Mouse (Mus musculus) adrenal gland (tissue): Measurements from ENCODE around the gene Pi4k2b.
"Not testable (repeated sequence)": the region's sequence is repeated elsewhere in the genome, so short reads cannot be mapped to it uniquely, and the experiment has no call there.

Source experiments
- intact Hi-C: fragments of 180-260 bp; cut with DNase I; formaldehyde crosslinking; loops from one replicate; pipeline ENCODE4 v1.15.1; 2025

Gene Pi4k2b

DNA sequence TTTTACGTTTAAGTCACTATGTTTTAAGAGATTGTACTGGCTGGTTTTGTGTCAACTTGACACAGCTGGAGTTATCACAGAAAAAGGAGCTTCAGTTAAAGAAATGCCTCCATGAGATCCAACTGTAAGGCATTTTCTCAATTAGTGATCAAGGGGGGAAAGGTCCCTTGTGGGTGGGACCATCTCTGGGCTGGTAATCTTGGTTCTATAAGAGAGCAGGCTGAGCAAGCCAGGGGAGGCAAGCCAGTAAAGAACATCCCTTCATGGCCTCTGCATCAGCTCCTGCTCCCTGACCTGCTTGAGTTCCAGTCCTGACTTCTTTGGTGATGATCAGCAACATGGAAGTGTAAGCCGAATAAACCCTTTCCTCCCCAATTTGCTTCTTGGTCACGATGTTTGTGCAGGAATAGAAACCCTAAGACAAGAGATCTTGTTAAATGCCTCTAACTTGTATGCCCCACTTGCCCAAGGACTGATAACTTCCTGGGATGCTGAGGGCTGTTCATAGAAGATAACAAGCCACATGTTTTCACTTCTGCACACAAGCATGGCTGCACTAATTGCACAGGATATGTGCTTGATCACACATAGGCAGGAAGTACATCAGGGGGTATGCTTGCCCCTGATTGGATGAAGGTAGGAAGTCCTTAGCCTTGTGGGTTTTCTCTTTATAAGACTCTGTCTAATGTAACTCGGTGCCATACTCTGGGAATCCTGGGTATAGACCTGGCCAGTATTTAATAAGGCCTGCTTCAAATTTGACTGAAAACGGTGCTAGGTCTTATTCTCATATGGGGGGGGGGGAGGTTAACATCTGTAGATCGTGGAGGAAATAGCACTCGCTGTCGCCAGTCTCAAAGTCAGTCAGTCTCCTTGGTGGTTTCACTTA, 35.3 kb downstream of the Pi4k2b start:
- intact Hi-C loops = not testable (repeated sequence)

DNA sequence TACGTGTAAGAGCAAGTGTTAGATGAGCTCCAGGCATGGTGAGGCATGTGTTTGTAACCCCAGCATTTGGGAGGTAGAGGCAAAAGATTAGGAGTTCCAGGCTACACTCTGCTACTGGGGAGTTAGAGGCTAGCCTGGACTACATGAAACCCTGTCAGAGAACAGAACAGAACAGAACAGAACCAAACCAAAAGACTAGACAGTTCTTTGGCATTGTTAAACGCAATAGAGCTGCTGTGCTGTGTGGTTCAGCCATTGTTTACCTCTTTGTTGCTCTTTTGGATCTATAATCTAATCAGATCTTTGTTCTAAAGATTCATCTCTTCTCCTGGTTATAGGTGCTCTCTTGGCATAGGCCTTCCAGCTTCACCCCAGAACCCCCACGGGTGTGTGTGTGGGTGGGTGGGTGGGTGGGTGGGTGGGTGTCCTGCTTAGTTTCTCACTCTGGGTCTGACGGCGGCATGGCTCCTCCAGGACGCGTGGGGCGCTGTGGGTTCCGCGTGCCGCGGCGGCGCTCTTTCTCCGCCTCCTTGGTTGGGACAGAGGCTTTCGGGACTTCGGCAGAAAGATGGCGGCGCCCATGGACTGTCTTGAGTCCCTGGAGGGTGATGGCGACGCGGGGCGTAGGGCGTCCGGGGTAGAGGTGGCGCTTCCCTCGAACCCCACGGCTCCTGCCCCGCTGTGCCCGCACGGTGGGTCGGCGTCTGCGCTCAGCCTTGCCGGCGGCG, 41.3 kb downstream of the Pi4k2b start:
- intact Hi-C loops = no loop called here

GRCm38 (mm10) chr5:52783251-52783620, 41.9 kb downstream of the Pi4k2b start:
- intact Hi-C loops = no loop called here

- intact Hi-C loops = no loop called here
These were observed 42.6 kb downstream of the Pi4k2b start for GRCm38 (mm10) chr5:52783957-52784356.

GRCm38 (mm10) chr5:52786556-52787322, 45.4 kb downstream of the Pi4k2b start:
- intact Hi-C loops = no loop called here

- intact Hi-C loops = no loop called here
These were observed 51.9 kb downstream of the Pi4k2b start for GRCm38 (mm10) chr5:52793230-52793629.

DNA sequence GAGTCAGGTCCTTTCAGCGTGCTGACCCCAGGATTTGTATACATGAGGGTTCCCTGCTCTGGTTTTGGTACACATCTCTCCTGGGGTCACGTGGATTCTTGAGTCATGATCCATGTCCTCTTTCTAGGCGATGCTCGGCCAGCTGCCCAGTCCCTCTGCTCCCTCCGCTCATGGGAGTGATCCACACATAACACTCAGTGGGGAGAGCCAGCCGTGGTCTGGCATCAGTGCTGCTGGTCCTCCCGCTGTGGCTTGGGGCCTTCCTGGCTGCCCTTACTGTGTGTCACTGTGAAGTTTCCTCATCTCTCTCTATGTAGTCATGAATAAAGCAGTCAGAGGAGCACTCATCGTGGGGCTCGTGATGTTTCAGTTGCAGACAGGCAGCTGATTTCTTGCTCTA, 52.7 kb downstream of the Pi4k2b start:
- intact Hi-C loops = no loop called here

DNA sequence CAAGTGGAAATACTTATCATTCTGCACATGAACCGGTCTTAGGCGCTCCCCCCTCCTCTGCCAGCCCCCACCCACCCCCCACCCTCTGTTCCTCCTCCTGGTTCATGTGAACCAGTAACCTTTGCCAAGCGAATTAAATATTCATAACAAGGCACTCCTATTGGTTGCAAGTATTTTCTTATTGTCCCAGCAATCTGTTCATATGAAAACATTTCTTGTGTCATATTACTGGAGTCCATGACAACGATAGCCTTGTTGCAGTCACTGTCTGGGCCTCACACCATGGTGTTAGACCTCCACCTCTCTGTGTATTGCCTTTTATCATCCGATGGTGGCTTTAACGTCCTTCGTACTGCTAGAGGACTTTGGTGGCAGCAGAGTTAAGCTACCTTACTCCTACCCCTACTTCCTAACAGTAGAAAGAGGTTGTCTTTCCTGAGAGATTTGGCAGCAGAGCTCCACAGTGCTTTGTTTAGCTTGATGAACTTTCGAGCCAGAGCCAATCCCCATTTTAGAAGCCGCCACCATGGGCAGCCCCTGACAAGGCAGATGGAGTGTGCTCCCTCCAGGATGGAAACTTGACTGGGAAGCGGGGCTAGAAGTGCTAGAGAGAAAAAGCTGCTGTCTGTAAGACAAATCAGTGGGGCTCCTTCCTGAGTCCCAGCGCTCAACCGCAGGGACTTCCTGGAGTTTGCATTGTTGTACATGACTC, 58.1 kb downstream of the Pi4k2b start:
- intact Hi-C loops = no loop called here

- intact Hi-C loops = no loop called here
These were observed 64.4 kb downstream of the Pi4k2b start for GRCm38 (mm10) chr5:52805801-52806200.

GRCm38 (mm10) chr5:52806349-52806748, 65.0 kb downstream of the Pi4k2b start:
- intact Hi-C loops = no loop called here

GRCm38 (mm10) chr5:52807030-52807429, 65.7 kb downstream of the Pi4k2b start:
- intact Hi-C loops = no loop called here

- intact Hi-C loops = loop anchor here (10.0 kb wide), 1 partner anchor 146 kb away; the partner anchor contains the start of gene Sepsecs
These were observed 69.1 kb downstream of the Pi4k2b start for GRCm38 (mm10) chr5:52810446-52810845.

- intact Hi-C loops = loop anchor here (10.0 kb wide), 1 partner anchor 146 kb away; the partner anchor contains the start of gene Sepsecs
These were observed 69.7 kb downstream of the Pi4k2b start for GRCm38 (mm10) chr5:52811056-52811455.

GRCm38 (mm10) chr5:52812456-52812855, 71.1 kb downstream of the Pi4k2b start:
- intact Hi-C loops = loop anchor here (10.0 kb wide), 1 partner anchor 148 kb away; the partner anchor contains the start of gene Sepsecs

DNA sequence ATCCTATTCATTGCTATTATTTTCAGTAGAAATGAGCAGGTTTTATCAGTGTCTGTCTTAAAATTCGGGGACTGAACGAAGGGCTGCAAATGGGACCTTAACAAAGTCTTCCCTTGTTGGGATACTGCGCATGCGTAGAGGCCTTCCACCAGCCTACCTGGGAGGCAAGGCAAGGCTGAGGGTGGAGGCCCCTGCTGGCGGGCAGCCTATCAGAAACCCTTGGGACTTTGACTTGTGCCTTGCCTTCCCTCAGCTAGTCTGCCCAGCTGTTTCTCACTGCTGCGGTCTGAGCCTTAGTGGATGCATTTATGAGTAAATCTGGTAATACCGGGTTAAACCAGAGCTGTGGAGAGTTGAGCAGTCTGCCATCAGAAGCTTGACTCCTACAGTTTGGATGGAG, 71.9 kb downstream of the Pi4k2b start:
- intact Hi-C loops = loop anchor here (10.0 kb wide), 1 partner anchor 149 kb away; the partner anchor contains the start of gene Sepsecs

GRCm38 (mm10) chr5:52818676-52819075, 77.3 kb downstream of the Pi4k2b start:
- intact Hi-C loops = loop anchor here (10.0 kb wide), 1 partner anchor 154 kb away; the partner anchor contains the start of gene Sepsecs
